Mouse (Mus musculus) neural tube, embryonic 12.5 days (tissue): ENCODE measurements around the gene Camkv. TPM values are rescaled to one million over a fixed set of nuclear protein-coding genes. Genes with fewer than 3 reads are reported as not detected.

Source experiments
- ATAC-seq: fragments of 200-750 bp; cut with Nextera tagmentation; 2 replicates; pipeline ENCODE4 v1.8.0; 2017; ENCODE audit warnings: low read depth, mild to moderate bottlenecking, moderate TSS enrichment, moderate library complexity; ENCODE audit not compliant: low FRiP score
- H3K27ac ChIP-seq: fragments of 300-500 bp; sonication (generic); 2 replicates; pipeline ENCODE4 v1.5.1; 2016
- H3K27me3 ChIP-seq: fragments of 300-500 bp; sonication (generic); replicated peaks from 2 replicates; pipeline ENCODE4 v1.6.1; 2016; ENCODE audit warnings: mild to moderate bottlenecking
- H3K36me3 ChIP-seq: fragments of 300-500 bp; sonication (generic); 2 replicates; pipeline ENCODE4 v1.6.1; 2016; ENCODE audit warnings: mild to moderate bottlenecking
- H3K4me1 ChIP-seq: fragments of 300-500 bp; sonication (generic); 2 replicates; pipeline ENCODE4 v1.6.1; 2016
- H3K4me2 ChIP-seq: fragments of 300-500 bp; sonication (generic); replicated peaks from 2 replicates; pipeline ENCODE4 v1.6.1; 2016; ENCODE audit warnings: mild to moderate bottlenecking
- H3K4me3 ChIP-seq: fragments of 300-500 bp; sonication (generic); 2 replicates; pipeline ENCODE4 v1.5.1; 2016
- H3K9ac ChIP-seq: fragments of 300-500 bp; sonication (generic); 2 replicates; pipeline ENCODE4 v1.6.1; 2016; ENCODE audit warnings: mild to moderate bottlenecking
- H3K9me3 ChIP-seq: fragments of 300-500 bp; sonication (generic); 2 replicates; pipeline ENCODE4 v1.6.1; 2016; ENCODE audit warnings: mild to moderate bottlenecking
- WGBS: fragments of 180-500 bp; shearing (Covaris S2); methylation state at CpG from one replicate; pipeline ENCODE4 v1.1.7; 2016; 5-methylcytosine and 5-hydroxymethylcytosine counted together
- polyA plus RNA-seq: library from polyadenylated mRNA; unstranded; fragments of >200 nt; fragmentation: Nextera tagmentation; extraction: Ambion mirVana; gene quantifications from 2 replicates; pipeline ENCODE4 v1.2.1, GENCODE M21; 2016

Camkv gene
- polyA plus RNA-seq: 7.8 and 8.0 TPM in 2 replicates

DNA sequence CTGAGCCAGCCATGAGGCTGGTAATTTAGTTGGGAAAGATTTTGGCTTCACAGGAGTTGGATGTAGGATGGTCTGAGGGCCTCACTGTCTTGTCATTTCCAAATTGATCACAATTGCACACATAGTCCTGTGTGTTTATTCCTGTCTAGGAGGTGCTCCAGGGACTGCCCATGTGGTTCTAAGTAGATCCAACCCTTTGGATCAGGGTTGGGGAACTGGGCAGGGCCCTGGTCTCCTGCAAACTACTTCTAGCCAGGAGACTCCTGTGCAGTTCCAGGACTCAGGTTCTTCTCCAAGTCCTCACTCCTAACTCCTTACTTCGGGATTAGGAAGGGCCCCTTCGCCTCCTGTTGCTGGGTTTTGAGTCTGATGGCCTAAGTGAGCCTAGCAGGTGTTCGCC lies at the start of gene Camkv:
TSS of gene Camkv (plus strand) at position 301 of the 400 bp plus-strand sequence.
- 12% methylated on average over 3 of the region's 3 CpGs for WGBS
- peak within 1 kb of the TSS; percentile 94 for H3K4me2 ChIP-seq
- H3K9me3 ChIP-seq: no peaks in the 10 kb centered on the region
- peak within 1 kb of the TSS; percentile 46 for H3K4me3 ChIP-seq
- no peak for ATAC-seq
- H3K36me3 ChIP-seq: no peaks in the 10 kb centered on the region
- peaks cover 16% of the 10 kb centered on the region for H3K4me1 ChIP-seq
- H3K27me3 ChIP-seq: peaks cover 5% of the 10 kb centered on the region; the same call in 1 of the 2 replicates
- H3K9ac ChIP-seq: peak within 1 kb of the TSS; percentile 60
- H3K27ac ChIP-seq: no peak within 1 kb of the TSS

DNA sequence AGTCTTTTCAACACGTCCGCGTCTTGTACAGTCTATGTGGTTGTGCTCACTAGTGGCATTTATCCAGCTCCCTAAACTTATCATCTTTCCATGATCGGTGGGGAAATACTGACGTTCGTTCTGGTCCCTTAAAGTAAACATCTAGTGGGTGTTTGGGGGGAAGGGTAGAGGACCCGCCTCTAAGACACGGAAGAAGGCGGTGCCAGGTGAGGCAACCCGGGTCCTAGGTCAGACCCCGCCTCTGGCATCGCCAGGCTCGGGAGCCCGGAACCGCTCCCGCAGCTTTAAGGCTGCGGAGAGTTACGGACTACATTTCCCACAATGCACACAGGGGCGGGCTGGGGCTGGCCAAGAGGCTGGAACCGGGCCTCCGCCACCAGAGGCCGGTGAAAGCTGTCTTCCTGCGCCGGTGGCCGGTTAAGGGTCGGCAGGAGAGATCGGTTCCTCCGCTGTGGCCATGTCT lies 47.6 kb upstream of the Camkv start, which contains the start of gene Mon1a:
TSS of gene Mon1a (plus strand) at position 348 of the 463 bp plus-strand sequence.
- Histone ChIP-seq H3K36me3 (0 out of 2 replicates have a peak, but pooled peaks cover 4% of the 10 kb centered on the region), H3K4me2 (peak within 1 kb of the TSS; percentile 81), H3K9ac (peak within 1 kb of the TSS; percentile 70), H3K27me3 (peaks cover 15% of the 10 kb centered on the region; the same call in 1 of the 2 replicates), H3K4me1 (peaks cover 12% of the 10 kb centered on the region), H3K4me3 (peak within 1 kb of the TSS; percentile 61), H3K27ac (peak within 1 kb of the TSS; percentile 11; the same call in 1 of the 2 replicates), H3K9me3 (no peaks in the 10 kb centered on the region)
- WGBS: under 1% methylated on average over 28 of the region's 28 CpGs
- peak; percentile 94 for ATAC-seq

DNA sequence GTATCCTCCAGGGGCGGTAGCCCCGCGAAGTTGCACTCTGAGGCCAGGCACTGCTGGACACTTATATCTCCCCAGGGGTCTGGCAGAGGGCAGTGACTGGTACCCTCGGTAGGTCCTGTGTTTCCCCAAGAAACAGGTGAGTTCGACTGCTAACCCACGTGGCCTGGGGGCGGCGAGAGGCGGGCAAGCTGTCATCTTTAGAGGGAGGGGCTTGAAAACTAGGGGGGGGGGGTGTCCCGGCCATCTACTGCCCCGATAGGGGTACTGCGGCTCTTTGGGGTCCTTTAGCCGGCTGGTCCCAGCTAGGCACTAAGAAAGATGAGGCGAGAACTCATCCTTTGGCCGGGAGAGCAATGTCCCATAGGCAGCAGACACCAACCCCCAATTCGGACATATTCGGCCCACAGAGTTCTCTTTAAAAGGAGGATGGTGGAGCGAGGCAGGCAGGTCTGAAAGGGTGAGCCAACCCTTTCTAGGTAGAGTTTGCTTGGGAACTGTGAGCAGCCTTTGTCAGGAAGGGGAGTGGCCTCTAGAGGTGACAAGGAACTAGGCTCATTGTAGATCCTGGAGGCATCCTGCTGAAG lies 47.1 kb upstream of the Camkv start:
- H3K4me3 ChIP-seq: peak overlapping the region; percentile 61
- H3K27ac ChIP-seq: peak overlapping the region; percentile 11; the same call in 1 of the 2 replicates
- H3K27me3 ChIP-seq: peaks cover 15% of the 10 kb centered on the region; the same call in 1 of the 2 replicates
- no peaks in the 10 kb centered on the region for H3K9me3 ChIP-seq
- ATAC-seq: peak; percentile 75; the same call in 1 of the 2 replicates
- peaks cover 12% of the 10 kb centered on the region for H3K4me1 ChIP-seq
- 1% methylated on average over 18 of the region's 18 CpGs for WGBS
- peak overlapping the region; percentile 81 for H3K4me2 ChIP-seq
- H3K9ac ChIP-seq: peak overlapping the region; percentile 70
- H3K36me3 ChIP-seq: 0 out of 2 replicates have a peak, but pooled peaks cover 4% of the 10 kb centered on the region

DNA sequence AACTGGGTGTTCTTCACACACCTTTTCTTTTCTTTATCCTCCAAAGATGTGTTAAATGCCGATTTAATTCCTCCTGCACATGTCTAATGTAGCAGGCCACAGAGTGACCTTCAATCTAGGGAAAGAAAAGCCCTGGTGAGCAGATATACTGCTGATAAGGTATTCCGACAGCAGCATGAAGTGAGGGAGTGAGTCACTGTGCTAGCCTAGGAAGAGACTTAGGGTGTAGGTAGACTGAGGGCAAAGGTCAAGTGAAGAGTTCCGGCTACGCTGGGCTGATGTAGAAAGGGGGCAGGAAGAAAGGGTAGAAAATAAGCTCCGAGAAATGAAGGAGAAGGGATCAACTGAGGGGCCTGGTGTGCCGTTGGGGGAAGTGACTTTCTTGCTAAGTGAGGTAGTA lies 45.2 kb upstream of the Camkv start:
- Histone ChIP-seq H3K36me3 (0 out of 2 replicates have a peak, but pooled peaks cover 4% of the 10 kb centered on the region), H3K4me2 (no peak overlapping the region), H3K4me3 (no peak overlapping the region), H3K27me3 (peaks cover 15% of the 10 kb centered on the region; the same call in 1 of the 2 replicates), H3K4me1 (peaks cover 12% of the 10 kb centered on the region), H3K9me3 (no peaks in the 10 kb centered on the region), H3K9ac (no peak overlapping the region), H3K27ac (no peak overlapping the region)
- no peak for ATAC-seq
- 89% methylated on average over 6 of the region's 6 CpGs for WGBS

DNA sequence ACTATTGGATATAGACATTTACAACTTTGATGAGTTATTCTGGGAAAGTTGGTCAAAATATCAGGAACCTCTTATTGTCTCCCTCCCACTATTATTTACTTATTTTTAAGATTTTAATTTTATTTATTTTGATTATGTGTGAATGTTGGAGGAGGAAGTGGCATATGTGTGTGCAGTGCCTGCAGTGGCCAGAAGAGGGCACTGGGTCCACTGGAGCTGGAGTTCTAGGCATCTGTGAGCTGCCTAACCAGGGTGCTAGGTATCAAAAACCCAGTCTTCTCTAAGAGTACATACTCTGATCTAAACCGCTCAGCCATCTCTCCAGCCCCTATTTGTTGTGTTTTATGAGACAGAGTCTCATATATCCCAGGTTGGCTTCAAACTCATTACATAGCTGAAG lies 44.5 kb upstream of the Camkv start:
- Histone ChIP-seq H3K4me3 (no peak overlapping the region), H3K36me3 (peaks cover 4% of the 10 kb centered on the region; the same call in 1 of the 2 replicates), H3K27ac (no peak overlapping the region), H3K4me2 (no peak overlapping the region), H3K4me1 (peaks cover 12% of the 10 kb centered on the region), H3K9me3 (no peaks in the 10 kb centered on the region), H3K9ac (no peak overlapping the region), H3K27me3 (peaks cover 11% of the 10 kb centered on the region; the same call in 1 of the 2 replicates)
- 95% methylated on average over 1 of the region's 1 CpGs for WGBS
- no peak for ATAC-seq

DNA sequence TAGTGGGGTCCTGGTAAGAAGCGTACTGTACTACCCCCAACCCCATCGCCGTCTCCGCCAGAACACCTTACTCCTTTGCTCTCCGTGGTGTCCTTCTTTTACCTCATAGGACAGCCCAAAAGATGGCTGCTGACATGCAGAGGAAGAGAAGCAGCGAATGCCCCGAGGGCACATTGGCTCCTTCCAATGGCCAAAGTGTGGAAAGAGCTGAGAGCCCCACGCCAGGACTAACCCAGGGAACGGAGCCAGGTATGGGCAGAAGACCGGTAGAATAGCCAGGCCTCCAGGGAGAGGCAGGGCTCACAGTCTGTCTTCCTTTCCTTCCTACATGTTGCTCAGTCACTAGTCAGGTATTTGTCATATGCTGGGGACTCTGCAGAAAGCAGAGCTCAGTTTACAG lies 36.9 kb upstream of the Camkv start:
- H3K9me3 ChIP-seq: no peaks in the 10 kb centered on the region
- peaks cover 24% of the 10 kb centered on the region for H3K27me3 ChIP-seq
- H3K27ac ChIP-seq: no peak overlapping the region
- H3K4me1 ChIP-seq: peaks cover 11% of the 10 kb centered on the region; the same call in 1 of the 2 replicates
- H3K4me3 ChIP-seq: no peak overlapping the region
- peaks cover 9% of the 10 kb centered on the region for H3K36me3 ChIP-seq
- no peak overlapping the region for H3K9ac ChIP-seq
- ATAC-seq: no peak
- WGBS: 88% methylated on average over 10 of the region's 10 CpGs
- no peak overlapping the region for H3K4me2 ChIP-seq

DNA sequence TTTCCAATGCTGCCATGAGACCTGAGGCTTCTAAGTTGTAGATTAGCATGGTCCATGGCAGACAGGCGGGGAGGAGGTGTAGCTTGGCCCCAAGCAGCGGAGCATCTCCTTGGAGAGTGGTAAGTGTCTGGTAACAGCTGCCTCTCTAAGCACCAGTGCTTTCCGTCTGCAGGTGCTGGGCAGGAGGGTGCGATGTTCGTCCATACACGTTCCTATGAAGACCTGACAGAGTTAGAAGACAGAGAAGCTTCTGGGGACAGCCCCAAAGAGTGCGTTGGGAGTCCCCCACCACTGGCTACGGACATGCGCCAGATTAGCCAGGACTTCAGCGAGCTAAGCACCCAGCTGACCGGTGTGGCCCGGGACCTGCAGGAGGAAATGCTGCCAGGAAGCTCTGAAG lies 35.6 kb upstream of the Camkv start:
- Histone ChIP-seq H3K9ac (no peak overlapping the region), H3K27me3 (peaks cover 24% of the 10 kb centered on the region), H3K4me2 (no peak overlapping the region), H3K4me1 (peaks cover 11% of the 10 kb centered on the region; the same call in 1 of the 2 replicates), H3K27ac (no peak overlapping the region), H3K36me3 (peaks cover 9% of the 10 kb centered on the region), H3K4me3 (no peak overlapping the region), H3K9me3 (no peaks in the 10 kb centered on the region)
- ATAC-seq: no peak
- WGBS: 77% methylated on average over 12 of the region's 12 CpGs

DNA sequence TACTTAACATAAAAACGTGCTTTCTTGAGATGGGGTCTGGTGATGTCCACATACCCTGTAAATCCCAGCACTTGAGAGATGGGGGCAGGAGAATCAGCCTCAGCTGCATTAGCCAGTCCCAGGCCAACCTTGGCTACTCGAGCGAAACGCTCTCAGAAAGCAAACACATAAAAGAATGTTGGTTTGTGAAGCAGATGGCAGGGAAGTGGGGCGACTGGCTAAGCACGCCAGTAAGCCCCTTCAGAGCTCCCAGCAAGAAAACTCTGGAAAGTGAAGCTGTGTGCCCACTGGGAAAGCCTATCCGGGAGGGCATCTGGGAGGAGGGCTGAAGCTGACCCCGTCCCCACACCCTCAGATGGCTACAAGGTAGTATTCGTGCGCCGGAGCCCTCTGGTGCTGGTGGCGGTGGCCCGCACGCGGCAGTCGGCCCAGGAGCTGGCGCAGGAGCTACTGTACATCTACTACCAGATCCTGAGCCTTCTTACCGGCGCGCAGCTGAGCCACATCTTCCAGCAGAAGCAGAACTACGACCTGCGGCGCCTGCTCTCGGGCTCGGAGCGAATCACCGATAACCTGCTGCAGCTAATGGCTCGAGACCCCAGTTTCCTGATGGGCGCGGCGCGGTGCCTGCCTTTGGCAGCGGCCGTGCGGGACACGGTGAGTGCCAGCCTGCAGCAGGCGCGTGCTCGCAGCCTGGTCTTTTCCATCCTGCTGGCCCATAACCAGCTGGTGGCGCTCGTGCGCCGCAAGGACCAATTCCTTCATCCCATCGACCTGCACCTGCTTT lies 34.4 kb upstream of the Camkv start:
- H3K36me3 ChIP-seq: peaks cover 9% of the 10 kb centered on the region
- H3K9ac ChIP-seq: peak overlapping the region; percentile 42; the same call in 1 of the 2 replicates
- H3K4me2 ChIP-seq: peak overlapping the region; percentile 65
- WGBS: 3% methylated on average over 44 of the region's 44 CpGs
- peaks cover 26% of the 10 kb centered on the region for H3K27me3 ChIP-seq
- no peaks in the 10 kb centered on the region for H3K9me3 ChIP-seq
- H3K27ac ChIP-seq: no peak overlapping the region
- peak overlapping the region; percentile 24 for H3K4me3 ChIP-seq
- H3K4me1 ChIP-seq: peaks cover 11% of the 10 kb centered on the region; the same call in 1 of the 2 replicates
- peak; percentile 19; the same call in 1 of the 2 replicates for ATAC-seq

DNA sequence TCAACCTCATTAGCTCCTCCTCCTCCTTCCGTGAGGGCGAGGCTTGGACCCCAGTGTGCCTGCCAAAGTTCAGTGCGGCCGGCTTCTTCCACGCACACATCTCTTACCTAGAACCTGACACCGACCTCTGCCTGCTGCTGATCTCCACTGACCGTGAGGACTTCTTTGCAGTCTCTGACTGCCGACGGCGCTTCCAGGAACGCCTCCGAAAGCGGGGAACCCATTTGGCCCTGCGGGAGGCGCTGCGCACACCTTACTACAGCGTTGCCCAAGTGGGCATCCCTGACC lies 33.9 kb upstream of the Camkv start:
- WGBS: 12% methylated on average over 17 of the region's 17 CpGs
- peaks cover 16% of the 10 kb centered on the region for H3K4me1 ChIP-seq
- no peak overlapping the region for H3K9ac ChIP-seq
- H3K27ac ChIP-seq: no peak overlapping the region
- no peaks in the 10 kb centered on the region for H3K9me3 ChIP-seq
- peaks cover 27% of the 10 kb centered on the region for H3K27me3 ChIP-seq
- peaks cover 9% of the 10 kb centered on the region for H3K36me3 ChIP-seq
- peak overlapping the region; percentile 65 for H3K4me2 ChIP-seq
- H3K4me3 ChIP-seq: peak overlapping the region; percentile 24; the same call in 1 of the 2 replicates
- ATAC-seq: 0 out of 2 replicates have a peak, but pooled peaks have one; percentile 23

DNA sequence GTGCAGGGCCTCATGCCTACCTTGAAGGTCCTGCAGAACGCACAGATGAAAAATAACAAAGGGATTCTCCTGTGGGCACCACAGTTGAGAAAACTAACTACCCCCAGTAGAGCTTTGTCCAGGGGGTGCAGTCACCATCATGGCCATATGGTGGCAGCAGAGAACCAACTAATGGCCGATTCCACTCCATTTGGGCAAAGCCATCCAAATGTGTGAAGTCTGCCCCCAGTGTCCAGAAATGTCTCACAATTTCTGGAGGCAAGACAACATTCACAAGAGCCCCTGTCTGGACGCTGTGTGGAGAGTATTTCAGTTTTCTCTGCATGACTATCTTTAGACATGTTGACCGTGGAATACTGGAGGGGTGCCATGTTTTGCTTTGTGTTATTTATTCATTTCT lies 30.7 kb upstream of the Camkv start:
- Histone ChIP-seq H3K36me3 (peaks cover 5% of the 10 kb centered on the region), H3K4me1 (peaks cover 25% of the 10 kb centered on the region), H3K27me3 (peaks cover 26% of the 10 kb centered on the region), H3K4me3 (no peak overlapping the region), H3K27ac (no peak overlapping the region), H3K4me2 (no peak overlapping the region), H3K9me3 (no peaks in the 10 kb centered on the region), H3K9ac (no peak overlapping the region)
- 10% methylated on average over 4 of the region's 4 CpGs for WGBS
- ATAC-seq: 0 out of 2 replicates have a peak, but pooled peaks have one; percentile 23

DNA sequence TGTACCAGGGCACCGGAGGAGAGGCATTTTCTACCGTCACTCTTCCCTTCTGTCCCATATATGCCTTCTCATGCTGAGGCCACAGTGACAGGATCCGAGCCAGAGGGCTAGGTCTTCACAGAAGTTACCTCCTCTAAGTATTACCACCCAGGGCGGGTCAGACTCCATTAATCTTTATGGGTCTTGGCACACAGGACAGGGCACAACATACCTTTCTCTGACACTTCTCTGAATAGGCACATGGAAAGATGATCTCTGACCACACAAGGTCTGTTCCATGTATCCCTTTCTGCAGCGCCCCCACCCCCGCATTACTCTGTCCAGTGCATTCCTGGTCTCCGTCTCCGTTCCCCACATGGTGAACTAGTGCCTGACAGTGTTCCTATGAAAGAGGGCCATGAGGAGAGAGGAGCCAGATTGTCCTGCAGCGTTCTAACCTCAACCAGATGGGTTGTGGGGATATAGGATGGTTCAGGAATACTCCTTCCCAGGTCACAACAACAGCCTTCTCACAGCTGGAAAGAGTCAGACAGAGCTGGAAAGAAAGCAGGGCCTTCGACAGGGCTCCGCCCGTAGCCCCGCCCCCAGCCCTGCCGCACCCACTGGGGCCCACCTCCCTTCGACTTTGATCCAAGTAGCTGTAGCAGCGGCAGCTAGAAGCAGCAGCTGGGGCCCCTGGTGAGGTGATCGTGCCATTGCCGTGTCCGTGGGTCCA lies 29.1 kb upstream of the Camkv start, which contains the start of gene Mst1r:
TSS of gene Mst1r (plus strand) at position 622 of the 715 bp plus-strand sequence.
- H3K27me3 ChIP-seq: peaks cover 9% of the 10 kb centered on the region
- H3K9ac ChIP-seq: peak within 1 kb of the TSS; percentile 54
- H3K4me2 ChIP-seq: peak within 1 kb of the TSS; percentile 63
- H3K4me3 ChIP-seq: peak within 1 kb of the TSS; percentile 29; the same call in 1 of the 2 replicates
- H3K9me3 ChIP-seq: no peaks in the 10 kb centered on the region
- no peaks in the 10 kb centered on the region for H3K36me3 ChIP-seq
- no peak within 1 kb of the TSS for H3K27ac ChIP-seq
- WGBS: 20% methylated on average over 19 of the region's 19 CpGs
- H3K4me1 ChIP-seq: peaks cover 18% of the 10 kb centered on the region
- ATAC-seq: no peak
